Mouse (Mus musculus) thymus, postnatal 0 days (tissue): ENCODE data around the gene Stim2. TPM values are rescaled to one million over a fixed set of nuclear protein-coding genes. Genes with fewer than 3 reads are reported as not detected.
A peak's percentile ranks its signal among the peaks of the same experiment; 100 is the strongest.

Experiments
- DNase-seq: peaks from one replicate; pipeline ENCODE4 v3.0.0-alpha.2; 2015; ENCODE audit warnings: low spot score
- polyA plus RNA-seq: library from polyadenylated mRNA; unstranded; fragments of >200 nt; fragmentation: Nextera tagmentation; extraction: Ambion mirVana; gene quantifications from 2 replicates; pipeline ENCODE4 v1.2.1, GENCODE M21; 2015

The Stim2 gene
- polyA plus RNA-seq, 1 experiment from 2014 or later: 28.8 TPM

DNA sequence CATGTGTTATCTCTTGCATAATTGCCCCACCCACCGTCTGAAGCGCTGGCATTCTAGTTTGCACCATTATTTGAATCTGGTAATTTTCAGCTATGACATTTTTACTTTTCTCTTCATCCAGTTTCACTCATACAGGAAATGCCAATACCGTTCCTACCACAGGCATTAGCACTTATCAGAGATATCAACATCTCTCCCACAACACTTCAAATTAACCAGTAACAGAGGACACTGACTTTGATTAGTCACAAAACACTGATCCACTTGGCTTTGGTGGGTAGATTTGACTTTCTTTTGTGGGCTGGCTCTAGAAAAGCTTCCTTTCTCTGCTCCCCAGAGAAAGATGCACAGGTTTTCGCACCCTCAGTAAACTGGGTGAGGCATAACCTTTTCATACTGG is 3.7 kb upstream of the Stim2 start:
- no peak for DNase-seq

DNA sequence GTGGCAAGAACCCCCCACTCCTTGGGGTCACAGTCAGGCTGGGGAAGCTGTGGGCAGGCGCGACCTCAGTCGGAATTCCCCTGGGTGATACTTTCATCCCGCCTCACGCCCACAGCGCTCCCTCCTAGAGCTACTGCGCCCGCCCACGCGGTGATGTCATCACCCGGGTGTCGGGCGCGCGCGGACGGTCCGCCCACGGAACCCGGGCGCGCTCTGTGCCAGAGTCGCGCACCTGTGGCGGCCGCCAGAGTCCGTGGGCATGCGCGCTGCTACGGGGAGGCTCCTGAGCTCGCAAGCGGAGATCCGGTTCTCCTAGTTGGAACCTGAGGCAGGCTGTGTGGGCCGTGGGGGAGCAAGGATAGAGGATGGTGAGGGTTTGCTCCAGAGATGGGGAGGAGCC is 3.0 kb upstream of the Stim2 start:
- peak; percentile 89 for DNase-seq

GRCm38 (mm10) chr5:53996822-53997221 is 1.5 kb upstream of the Stim2 start:
- no peak for DNase-seq

- peak; percentile 61 for DNase-seq
Measured at GRCm38 (mm10) chr5:53998743-53999460, 603 bp downstream of the Stim2 start.

GRCm38 (mm10) chr5:53999461-53999770 is 1.1 kb downstream of the Stim2 start:
- no peak for DNase-seq

DNA sequence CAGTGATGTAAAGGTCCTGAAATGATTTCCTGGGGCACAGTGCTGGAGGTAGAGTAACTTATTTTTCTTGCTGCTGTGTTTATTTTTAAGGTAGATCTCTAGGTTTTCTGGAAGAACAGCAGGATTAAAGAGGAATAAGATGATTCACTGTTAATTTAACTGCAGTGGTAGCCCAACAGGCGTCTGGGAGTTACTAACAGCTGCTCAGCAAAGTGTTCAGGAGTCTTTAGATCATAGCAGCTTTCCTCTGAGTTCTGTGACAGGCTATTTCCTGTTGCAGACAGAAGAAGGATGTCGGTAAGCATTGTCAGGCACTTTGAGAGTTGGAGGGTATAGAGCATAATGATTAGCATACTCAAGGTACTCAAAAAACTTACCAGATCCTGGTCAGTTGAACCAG is 1.5 kb downstream of the Stim2 start:
- DNase-seq: peak; percentile 75

- no peak for DNase-seq
Measured at GRCm38 (mm10) chr5:54001021-54001420, 2.7 kb downstream of the Stim2 start.

DNA sequence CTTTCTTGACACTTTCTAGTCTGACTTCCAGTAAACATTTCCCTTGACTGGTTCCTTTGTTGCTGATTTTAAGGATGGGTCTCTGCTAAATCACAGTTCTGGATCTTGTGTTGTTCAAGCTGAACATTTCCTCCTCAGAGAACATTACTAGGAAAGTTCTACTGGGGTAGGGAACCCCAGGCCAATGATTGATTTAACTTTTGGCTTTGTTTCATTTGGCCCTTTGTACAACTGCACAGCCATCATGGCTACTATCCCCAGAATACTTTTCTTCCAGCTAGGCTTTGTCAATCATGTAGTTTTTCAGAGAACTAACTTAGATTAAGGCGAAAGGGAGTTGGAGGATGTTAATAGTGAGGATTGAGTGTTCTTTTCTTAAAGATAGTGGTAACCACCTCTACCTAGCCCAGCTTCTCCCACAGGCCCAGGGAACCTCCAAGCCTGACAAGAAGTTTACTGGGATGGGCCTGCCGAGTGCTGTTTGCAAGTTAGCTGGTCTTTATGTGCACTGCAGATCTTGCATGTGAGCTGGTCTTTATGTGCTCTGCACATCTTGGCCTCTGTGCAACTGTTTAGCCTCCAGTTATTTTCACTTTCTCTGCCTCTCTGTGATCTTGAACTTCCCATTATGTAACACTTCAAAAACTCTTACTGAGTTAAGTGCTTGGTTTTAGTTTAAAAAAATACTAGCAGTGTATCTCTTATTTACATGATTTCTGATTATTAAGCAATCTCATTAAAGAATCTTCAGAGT is 7.0 kb downstream of the Stim2 start:
- DNase-seq: no peak

DNA sequence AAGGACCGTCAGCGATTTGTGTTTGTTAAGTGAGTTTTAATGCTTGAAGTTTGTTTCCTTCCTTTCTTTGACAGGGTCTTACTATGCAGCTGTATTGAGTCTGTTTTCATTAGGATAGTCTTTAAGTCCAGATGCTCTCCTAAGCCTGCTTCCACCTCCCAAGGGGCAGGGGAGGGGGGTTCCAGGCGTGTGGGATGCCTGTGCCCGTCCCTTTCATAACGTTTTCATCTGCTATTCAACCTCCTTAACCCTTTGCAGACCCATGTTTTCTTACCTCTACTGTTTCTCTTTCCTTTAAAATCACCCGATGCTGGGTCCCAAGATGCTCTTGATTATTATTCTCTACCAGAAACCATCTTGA is 7.5 kb downstream of the Stim2 start:
- no peak for DNase-seq

DNA sequence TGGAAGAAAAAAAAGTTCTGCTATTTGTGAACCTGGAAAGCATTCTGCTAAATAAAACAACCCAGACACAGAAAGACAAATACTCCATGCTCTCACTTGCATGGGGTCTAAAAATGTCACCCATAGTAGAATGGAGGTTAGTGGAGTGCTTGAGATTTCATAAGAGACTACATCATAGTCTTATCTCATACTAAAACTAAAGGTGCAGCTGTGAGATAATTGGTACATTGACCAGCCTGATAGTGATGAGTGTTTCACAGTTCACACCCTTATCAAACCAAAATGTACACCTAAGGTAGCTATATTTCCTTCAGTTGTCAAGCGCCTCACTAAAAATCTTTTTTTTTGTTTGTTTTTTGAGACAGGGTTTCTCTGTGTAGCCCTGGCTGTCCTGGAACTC is 8.5 kb downstream of the Stim2 start:
- DNase-seq: no peak

DNA sequence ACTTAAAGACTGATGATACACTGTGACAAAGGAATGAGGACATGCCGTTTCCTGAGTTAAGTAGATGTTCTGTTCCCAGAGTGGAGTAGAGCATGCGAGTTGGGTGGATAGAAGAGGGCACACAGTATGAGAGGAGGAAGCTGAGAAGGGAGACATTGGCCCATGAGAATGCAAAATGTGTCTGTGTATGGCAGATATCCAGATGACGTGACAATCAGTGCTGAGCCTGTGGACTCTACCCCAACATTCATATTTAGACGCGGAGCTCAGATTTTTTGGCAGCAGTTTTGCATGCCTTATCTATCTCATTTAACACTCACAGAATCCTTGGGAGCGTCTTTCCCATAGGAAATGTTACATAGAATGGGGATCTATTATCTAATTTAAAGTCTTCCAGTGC is 9.3 kb downstream of the Stim2 start:
- no peak for DNase-seq

DNA sequence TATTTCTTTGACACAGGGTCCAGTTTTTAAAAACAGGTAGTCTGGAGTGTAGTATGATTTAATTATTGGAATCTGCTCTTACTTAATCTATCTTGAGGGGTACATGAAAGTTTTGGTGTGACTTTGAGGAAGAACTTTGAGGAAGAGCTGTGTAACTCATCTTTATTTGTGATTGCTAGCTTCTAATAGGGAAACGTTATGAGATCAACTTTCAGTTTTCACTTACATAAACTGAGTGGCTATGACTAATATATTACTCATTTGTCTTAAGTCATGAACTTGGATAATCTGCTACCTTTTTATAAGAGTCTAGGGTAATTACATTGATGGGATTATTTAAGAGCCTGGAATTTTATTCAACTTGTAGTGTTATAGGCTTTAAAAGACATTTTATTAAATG is 15.0 kb downstream of the Stim2 start:
- DNase-seq: no peak

DNA sequence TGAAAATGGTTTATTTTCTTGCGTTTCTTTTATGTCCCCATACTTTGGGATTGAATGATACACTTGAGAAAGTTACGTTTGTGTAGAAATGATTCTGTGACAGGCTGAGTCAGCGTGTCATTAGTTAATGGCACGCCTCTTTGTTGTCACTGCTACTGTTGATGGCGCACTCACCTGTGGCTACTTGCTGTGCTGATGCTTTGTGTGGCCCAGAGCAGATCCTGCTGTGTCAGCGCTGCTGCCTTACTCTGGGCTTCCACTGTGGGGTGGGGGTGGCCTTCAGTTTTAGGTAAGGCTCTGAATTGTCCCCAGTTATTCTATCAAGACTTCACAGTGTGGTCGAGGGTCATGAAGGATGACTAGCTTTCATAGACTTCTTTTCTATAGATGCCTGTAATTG is 18.8 kb downstream of the Stim2 start:
- DNase-seq: no peak

DNA sequence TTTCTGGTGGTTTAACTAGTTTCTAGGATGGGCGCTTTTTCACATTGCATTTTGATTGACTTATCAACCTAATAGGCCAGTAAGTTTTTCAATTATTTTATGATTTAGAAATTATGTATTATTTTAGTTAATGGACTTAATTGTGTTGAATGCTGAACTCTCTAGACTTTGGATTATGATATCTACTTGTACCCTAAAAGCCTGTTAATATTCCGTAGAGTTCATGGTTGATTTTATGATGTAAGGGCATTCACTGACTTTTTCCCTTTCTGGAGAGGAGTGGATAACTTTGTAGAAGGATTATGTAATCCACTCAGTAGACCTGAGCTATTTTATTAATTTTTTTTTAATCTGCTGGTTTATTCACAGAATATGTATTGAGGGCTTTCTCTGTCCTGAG is 20.6 kb downstream of the Stim2 start:
- DNase-seq: no peak

GRCm38 (mm10) chr5:54019546-54019945 is 21.2 kb downstream of the Stim2 start:
- no peak for DNase-seq

DNA sequence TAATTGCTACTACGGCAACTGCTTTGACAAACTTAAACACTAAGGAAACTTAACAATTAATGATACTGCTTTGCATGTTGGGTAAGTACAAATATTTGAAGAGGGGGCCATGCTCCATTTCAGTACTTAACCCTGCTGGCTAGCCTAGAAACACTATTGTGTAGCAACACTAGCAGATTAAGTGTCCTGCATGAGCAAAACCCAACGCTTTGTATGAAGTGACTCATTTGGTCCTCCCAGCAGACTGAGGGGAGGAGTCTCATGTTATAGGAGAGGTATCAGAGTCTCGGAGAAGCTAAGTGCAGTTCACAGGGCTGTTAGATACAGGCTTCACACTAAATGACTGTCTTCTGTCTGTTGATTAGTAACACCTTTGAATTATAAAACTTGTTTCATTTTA is 26.3 kb downstream of the Stim2 start:
- DNase-seq: no peak

DNA sequence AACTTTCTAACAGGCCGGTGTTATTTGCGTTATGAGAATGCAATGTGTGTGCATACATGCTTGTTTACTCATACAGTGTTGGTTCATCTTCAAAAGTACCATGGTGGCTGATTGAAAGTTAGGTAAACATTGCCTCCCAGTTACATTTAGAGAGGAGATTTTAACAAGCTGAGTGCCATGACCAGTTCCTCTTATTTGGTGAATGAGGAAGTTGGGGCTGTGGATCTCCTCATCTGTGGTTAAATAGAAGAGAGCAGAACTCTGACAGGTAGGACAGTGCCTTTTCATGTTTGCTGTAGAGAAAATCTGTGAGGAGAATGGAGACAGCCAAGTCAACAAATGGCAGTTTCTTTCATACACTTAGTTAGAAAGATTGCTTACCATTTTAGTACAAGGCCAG is 27.3 kb downstream of the Stim2 start:
- DNase-seq: peak; percentile 14

DNA sequence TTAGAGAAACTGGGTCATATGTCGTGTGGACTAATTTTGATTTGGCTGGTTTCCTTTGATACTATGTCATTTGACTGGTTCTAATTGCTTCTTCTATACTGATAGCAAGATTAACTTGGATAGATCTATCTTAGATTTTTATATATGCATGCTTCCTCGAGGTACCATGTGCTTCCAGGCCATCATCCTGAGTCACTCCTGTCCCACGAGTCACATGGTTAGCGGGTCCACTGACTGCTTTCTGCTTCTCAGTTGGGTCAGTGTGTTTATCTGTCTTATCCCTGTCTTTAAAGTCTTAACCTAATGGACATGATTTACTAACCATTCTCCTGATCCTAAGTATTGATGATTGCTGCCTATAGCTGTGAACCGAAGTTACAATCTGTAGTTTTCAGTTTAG is 34.9 kb downstream of the Stim2 start:
- no peak for DNase-seq

GRCm38 (mm10) chr5:54034680-54035079 is 36.4 kb downstream of the Stim2 start:
- no peak for DNase-seq

DNA sequence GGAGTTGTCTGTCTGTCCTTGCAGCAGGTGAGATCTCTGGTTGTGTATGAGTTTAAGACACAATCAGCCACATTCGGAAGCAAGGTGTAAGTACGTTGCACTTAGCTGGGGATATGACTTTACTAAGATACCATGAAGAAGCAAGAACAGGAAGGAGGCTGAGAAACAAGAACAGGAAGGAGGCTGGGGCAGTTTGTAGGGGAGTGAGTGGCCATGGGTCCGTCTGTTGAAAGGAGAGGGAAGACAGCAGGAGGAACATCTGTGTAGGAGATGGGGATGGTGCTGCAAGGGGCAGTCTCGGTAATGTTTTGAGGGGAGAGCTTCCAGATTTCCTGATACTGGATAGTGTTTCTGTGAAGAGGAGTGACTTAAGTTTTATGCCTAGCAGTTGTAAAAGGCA is 40.3 kb downstream of the Stim2 start:
- no peak for DNase-seq

DNA sequence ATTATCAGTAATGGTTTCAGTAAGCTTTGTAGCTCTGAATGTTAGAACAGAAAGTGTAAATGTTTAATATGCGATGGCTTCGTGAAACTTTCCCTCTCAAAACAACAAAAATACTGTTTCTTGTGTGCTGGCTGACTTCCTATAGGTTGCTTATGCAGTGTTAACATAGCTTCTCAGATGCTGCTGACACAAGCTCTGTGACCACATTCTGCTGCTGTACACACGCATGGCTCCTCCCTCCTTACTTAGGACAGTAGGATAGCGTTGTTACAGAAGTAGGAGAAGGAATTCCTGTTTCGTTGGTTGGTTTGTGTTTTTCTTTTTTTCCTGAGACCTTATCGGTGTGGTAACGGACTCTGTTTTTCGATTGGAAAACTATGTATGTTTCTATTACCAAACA is 42.2 kb downstream of the Stim2 start:
- no peak for DNase-seq

GRCm38 (mm10) chr5:54042013-54042412 is 43.7 kb downstream of the Stim2 start:
- no peak for DNase-seq

DNA sequence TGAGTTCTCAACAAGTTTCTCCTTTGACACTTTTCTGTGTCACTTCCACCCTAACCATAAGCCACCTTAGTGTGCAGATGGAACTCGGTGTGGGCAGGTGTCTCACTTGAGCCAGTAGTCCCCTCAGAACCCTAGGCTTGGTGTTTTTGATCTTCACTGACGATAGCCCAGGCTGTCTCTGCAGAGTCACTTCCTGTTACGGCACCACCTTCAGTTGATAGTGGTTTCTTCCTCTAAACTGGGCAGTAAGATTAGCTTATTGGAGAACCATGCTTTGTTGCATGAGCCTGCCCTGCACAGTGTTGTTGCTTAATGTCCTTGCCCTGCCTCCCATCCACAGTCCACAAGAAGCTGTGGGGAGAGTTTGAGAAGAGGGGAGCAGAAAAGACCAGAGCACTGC is 47.2 kb downstream of the Stim2 start:
- DNase-seq: peak; percentile 60
